Mouse (Mus musculus) frontal cortex, adult 2 months (tissue): ENCODE measurements around the gene Gadd45b. TPM values are rescaled to one million over a fixed set of nuclear protein-coding genes. Genes with fewer than 3 reads are reported as not detected.

ENCODE experiments used
- DNase-seq, 2 experiments: peaks; one replicate each; pipeline ENCODE4 v3.0.0; 2022; ENCODE audit warnings: low spot score in 1 of 2; ENCODE audit errors: extremely low spot score in 1 of 2
- polyA plus RNA-seq: library from polyadenylated mRNA; depleted of rRNA; stranded (reverse); fragments of >200 nt; gene quantifications from 2 replicates; pipeline ENCODE4 v1.2.3, GENCODE M21; 2012; rRNA removed

Gene Gadd45b
- polyA plus RNA-seq, 1 experiment = 20.7 TPM

DNA sequence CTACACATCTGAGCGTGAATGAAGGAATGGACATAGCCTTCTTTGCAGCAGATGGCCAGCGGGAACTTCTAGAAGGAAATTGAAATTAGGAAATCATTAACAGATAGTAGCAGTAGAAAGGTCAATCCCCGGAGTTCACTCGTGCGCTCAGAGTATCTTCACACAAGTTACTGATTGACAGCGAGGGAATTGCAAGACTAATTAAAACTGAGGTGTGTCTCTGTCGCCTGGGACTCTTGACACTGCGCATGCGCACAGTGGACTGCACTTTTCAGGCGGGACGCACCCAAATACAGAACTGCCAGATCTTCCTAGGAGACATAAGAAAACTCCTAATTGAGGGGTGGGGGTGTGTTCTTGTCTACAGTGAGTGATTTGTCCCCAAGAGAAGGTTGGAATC lies 45.6 kb downstream of the Gadd45b start:
- DNase-seq = no peak

GRCm38 (mm10) chr10:80981564-80982112 lies 51.8 kb downstream of the Gadd45b start:
- no peak for DNase-seq

Other genes starting within 250 kb of the Gadd45b start
- gene Mob3a, start 228.1 kb upstream of the Gadd45b start, polyA plus RNA-seq = 9.1 and 10.6 TPM in 2 replicates
- 99.6 and 108 TPM in 2 replicates for gene Izumo4, start 227.9 kb upstream of the Gadd45b start, polyA plus RNA-seq
- 161 and 170 TPM in 2 replicates for gene Ap3d1, start 187.8 kb upstream of the Gadd45b start, polyA plus RNA-seq
- gene Dot1l, start 174.9 kb upstream of the Gadd45b start, polyA plus RNA-seq = 74.8 and 79.5 TPM in 2 replicates
- gene Sf3a2, start 131.9 kb upstream of the Gadd45b start, polyA plus RNA-seq = 42.2 and 50.7 TPM in 2 replicates
- 65.6 and 65.9 TPM in 2 replicates for gene Plekhj1, start 131.4 kb upstream of the Gadd45b start, polyA plus RNA-seq
- gene Amh, start 124.8 kb upstream of the Gadd45b start, polyA plus RNA-seq = 2.6 and 3.8 TPM in 2 replicates
- gene Jsrp1, start 116.6 kb upstream of the Gadd45b start, polyA plus RNA-seq = 5.7 and 6.2 TPM in 2 replicates
- 706 and 773 TPM in 2 replicates for gene Oaz1, start 103.4 kb upstream of the Gadd45b start, polyA plus RNA-seq
- 16.0 and 20.3 TPM in 2 replicates for gene Lingo3, start 86.0 kb upstream of the Gadd45b start, polyA plus RNA-seq
- 230 and 259 TPM in 2 replicates for gene Lsm7, start 74.9 kb upstream of the Gadd45b start, polyA plus RNA-seq
- 72.2 and 75.1 TPM in 2 replicates for gene Sppl2b, start 74.8 kb upstream of the Gadd45b start, polyA plus RNA-seq
- gene Tmprss9, start 58.2 kb upstream of the Gadd45b start, polyA plus RNA-seq = 0.16 and 0.17 TPM in 2 replicates
- 192 and 231 TPM in 2 replicates for gene Timm13, start 29.1 kb upstream of the Gadd45b start, polyA plus RNA-seq
- 24.3 and 25.9 TPM in 2 replicates for gene Lmnb2, start 11.8 kb upstream of the Gadd45b start, polyA plus RNA-seq
- gene Gng7, start 84.9 kb downstream of the Gadd45b start, polyA plus RNA-seq = 80.8 and 101 TPM in 2 replicates
- gene Diras1, start 95.6 kb downstream of the Gadd45b start, polyA plus RNA-seq = 79.6 and 82.1 TPM in 2 replicates
- gene Slc39a3, start 107.4 kb downstream of the Gadd45b start, polyA plus RNA-seq = 67.1 and 70.1 TPM in 2 replicates
- gene Sgta, start 130.1 kb downstream of the Gadd45b start, polyA plus RNA-seq = 207 and 208 TPM in 2 replicates
- gene Thop1, start 140.0 kb downstream of the Gadd45b start, polyA plus RNA-seq = 60.8 and 63.1 TPM in 2 replicates
- 0.44 and 0.63 TPM in 2 replicates for gene Creb3l3, start 168.8 kb downstream of the Gadd45b start, polyA plus RNA-seq
- gene Map2k2, start 175.8 kb downstream of the Gadd45b start, polyA plus RNA-seq = 189 and 202 TPM in 2 replicates
- 45.1 and 46.0 TPM in 2 replicates for gene Zbtb7a, start 205.1 kb downstream of the Gadd45b start, polyA plus RNA-seq
- gene Pias4, start 237.8 kb downstream of the Gadd45b start, polyA plus RNA-seq = 25.7 and 27.4 TPM in 2 replicates
- gene Eef2, start 246.6 kb downstream of the Gadd45b start, polyA plus RNA-seq = 1,035 and 1,113 TPM in 2 replicates